Mouse (Mus musculus) CH12.LX (cell line): ENCODE data around the gene Tmtc1.

Experiments used
- CTCF ChIP-seq, 2 experiments: IDR thresholded peaks in 1 of 2; conservative IDR thresholded peaks in 1 of 2; 2 replicates each; pipeline ENCODE4 v1.5.1; 2011 to 2012; ENCODE audit warnings: low read depth in 2 of 2, low read length in 2 of 2, improper control_type of control experiment in 1 of 2, inconsistent platforms in 1 of 2, mild to moderate bottlenecking in 1 of 2, moderate library complexity in 1 of 2
- EP300 ChIP-seq: IDR thresholded peaks from 2 replicates; pipeline ENCODE4 v1.6.1; 2011; ENCODE audit warnings: low read length, improper control_type of control experiment
- ETS1 ChIP-seq: conservative IDR thresholded peaks from 2 replicates; pipeline ENCODE4 v1.6.1; 2012; ENCODE audit warnings: low read depth, mild to moderate bottlenecking, inconsistent platforms, low read length, improper control_type of control experiment, moderate library complexity
- IRF4 ChIP-seq: IDR thresholded peaks from 2 replicates; pipeline ENCODE4 v1.6.1; 2014; ENCODE audit warnings: low read depth, mild to moderate bottlenecking, inconsistent platforms, low read length, improper control_type of control experiment
- JUN ChIP-seq: IDR thresholded peaks from 2 replicates; pipeline ENCODE4 v1.6.1; 2011; ENCODE audit warnings: low read depth, mild to moderate bottlenecking, low read length, improper control_type of control experiment, moderate library complexity; ENCODE audit not compliant: insufficient read depth
- JUND ChIP-seq: conservative IDR thresholded peaks from 2 replicates; pipeline ENCODE4 v1.6.1; 2011; ENCODE audit warnings: low read depth, low read length, improper control_type of control experiment
- MAFK ChIP-seq: IDR thresholded peaks from 2 replicates; pipeline ENCODE4 v1.6.1; 2011; ENCODE audit warnings: low read length, improper control_type of control experiment; ENCODE audit not compliant: insufficient replicate concordance
- MAX ChIP-seq: IDR thresholded peaks from 2 replicates; pipeline ENCODE4 v1.6.1; 2011; ENCODE audit warnings: low read length, improper control_type of control experiment
- MEF2A ChIP-seq: IDR thresholded peaks from 2 replicates; pipeline ENCODE4 v1.6.1; 2014; ENCODE audit warnings: low read depth, mild to moderate bottlenecking, inconsistent platforms, low read length, improper control_type of control experiment, borderline replicate concordance
- MXI1 ChIP-seq: IDR thresholded peaks from 2 replicates; pipeline ENCODE4 v1.6.1; 2011; ENCODE audit warnings: mild to moderate bottlenecking, low read depth, low read length, improper control_type of control experiment
- MYC ChIP-seq: IDR thresholded peaks from 2 replicates; pipeline ENCODE4 v1.6.1; 2011; ENCODE audit warnings: low read depth, mild to moderate bottlenecking, improper control_type of control experiment, low read length
- NELFE ChIP-seq: IDR thresholded peaks from 2 replicates; pipeline ENCODE4 v1.6.1; 2011; ENCODE audit warnings: low read depth, low read length, improper control_type of control experiment
- POLR2A ChIP-seq: IDR thresholded peaks from 2 replicates; pipeline ENCODE4 v1.6.1; 2011; ENCODE audit warnings: low read depth, mild to moderate bottlenecking, improper control_type of control experiment, low read length
- SMC3 ChIP-seq: IDR thresholded peaks from 2 replicates; pipeline ENCODE4 v1.6.1; 2011; ENCODE audit warnings: low read depth, low read length, improper control_type of control experiment

- no peak for TF ChIP-seq MAX
- no peak for TF ChIP-seq CTCF (conservative IDR thresholded peaks at IDR 0.05 in 1 of 2, IDR thresholded peaks at IDR 0.05 in 1 of 2; ENCODE audit: low read depth in 2 of 2, low read length in 2 of 2)
- TF ChIP-seq JUND, result no peak
- TF ChIP-seq POLR2A, result no peak
- no peak for TF ChIP-seq ETS1
- no peak for TF ChIP-seq IRF4
- no peak for TF ChIP-seq MEF2A
- no peak for TF ChIP-seq SMC3
- no peak for TF ChIP-seq JUN
- no peak for TF ChIP-seq EP300
- no peak for TF ChIP-seq MAFK
- TF ChIP-seq NELFE, result no peak
- TF ChIP-seq MYC, result no peak
- no peak for TF ChIP-seq MXI1
These were observed 84.8 kb downstream of the Tmtc1 start for GRCm38 (mm10) chr6:148359348-148359905.
